Mouse (Mus musculus): ENCODE measurements around the gene Arhgap23. TPM values are rescaled to one million over a fixed set of nuclear protein-coding genes. Genes with fewer than 3 reads are reported as not detected.
A peak's percentile ranks its signal among the peaks of the same experiment; 100 is the strongest.

Arhgap23 gene
- polyA plus RNA-seq, 1 experiment from 2014 or later: 6.4 TPM

DNA sequence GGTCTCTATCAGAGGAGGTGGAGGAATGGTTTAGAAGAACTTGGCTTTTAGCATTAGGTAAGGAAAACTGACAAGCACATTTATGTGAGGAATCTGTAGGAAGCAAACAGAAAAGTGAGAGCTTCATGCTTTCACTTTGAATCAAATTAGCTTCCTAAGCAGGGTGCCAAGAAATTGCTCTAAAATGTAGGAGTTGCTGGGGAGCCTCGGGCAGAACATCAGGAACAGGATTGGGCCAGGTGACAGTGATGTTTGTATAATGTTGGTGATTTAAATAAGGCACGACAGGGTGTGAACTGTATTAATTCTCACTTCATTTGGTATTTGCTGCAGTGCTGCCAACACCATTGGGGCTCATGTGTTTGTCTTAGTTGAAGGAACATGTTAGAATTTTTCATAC lies 31.6 kb upstream of the Arhgap23 start:
- Histone ChIP-seq H3K36me3 (ENCODE audit: control insufficient read depth, insufficient read depth, low read length) (peaks cover 35% of the 10 kb centered on the region), H3K4me1 (ENCODE audit: control insufficient read depth, insufficient read depth, low read length) (no peaks in the 10 kb centered on the region), H3K27ac (ENCODE audit: low read length) (no peak overlapping the region), H3K4me2 (replicated peaks; ENCODE audit: low read depth, low read length) (no peak overlapping the region), H3K9ac (replicated peaks; ENCODE audit: low read depth, low read length) (no peak overlapping the region), H3K4me3 (ENCODE audit: low read depth, low read length) (no peak overlapping the region), H3K9me3 (ENCODE audit: control insufficient read depth, low read depth, low read length) (no peaks in the 10 kb centered on the region), H3K27me3 (ENCODE audit: control insufficient read depth, insufficient read depth, low read length) (no peaks in the 10 kb centered on the region)
- 57% methylated on average over 2 of the region's 2 CpGs for WGBS
- ATAC-seq (ENCODE audit: insufficient number of reproducible peaks, insufficient read depth, low FRiP score, low read depth): no peak

DNA sequence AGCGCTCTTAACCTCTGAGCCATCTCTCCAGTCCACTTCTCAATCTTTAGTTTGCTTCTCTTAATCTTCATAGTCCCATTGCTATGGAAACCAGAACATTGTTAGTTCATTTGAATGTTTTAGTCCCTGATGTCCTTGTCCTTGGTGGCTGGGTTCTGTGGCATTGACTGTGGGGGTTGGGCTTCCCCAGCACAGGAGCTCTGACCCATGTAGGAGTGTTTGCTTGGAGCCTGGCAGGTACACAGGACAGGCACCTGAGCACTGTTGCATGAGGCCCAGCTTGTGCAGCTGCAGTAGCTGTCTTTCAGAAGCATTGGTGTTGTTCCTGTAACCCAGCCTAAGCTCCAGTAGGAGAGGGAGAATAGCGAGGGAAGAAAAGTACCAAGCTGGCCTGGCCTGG lies 27.5 kb upstream of the Arhgap23 start:
- Histone ChIP-seq H3K27ac (ENCODE audit: low read length) (no peak overlapping the region), H3K9ac (replicated peaks; ENCODE audit: low read depth, low read length) (no peak overlapping the region), H3K4me3 (ENCODE audit: low read depth, low read length) (no peak overlapping the region), H3K4me1 (ENCODE audit: control insufficient read depth, insufficient read depth, low read length) (no peaks in the 10 kb centered on the region), H3K9me3 (ENCODE audit: control insufficient read depth, low read depth, low read length) (no peaks in the 10 kb centered on the region), H3K4me2 (replicated peaks; ENCODE audit: low read depth, low read length) (no peak overlapping the region), H3K36me3 (ENCODE audit: control insufficient read depth, insufficient read depth, low read length) (peaks cover 48% of the 10 kb centered on the region), H3K27me3 (ENCODE audit: control insufficient read depth, insufficient read depth, low read length) (no peaks in the 10 kb centered on the region)
- no peak for ATAC-seq (ENCODE audit: insufficient number of reproducible peaks, insufficient read depth, low FRiP score, low read depth)
- WGBS: 82% methylated on average over 2 of the region's 2 CpGs

DNA sequence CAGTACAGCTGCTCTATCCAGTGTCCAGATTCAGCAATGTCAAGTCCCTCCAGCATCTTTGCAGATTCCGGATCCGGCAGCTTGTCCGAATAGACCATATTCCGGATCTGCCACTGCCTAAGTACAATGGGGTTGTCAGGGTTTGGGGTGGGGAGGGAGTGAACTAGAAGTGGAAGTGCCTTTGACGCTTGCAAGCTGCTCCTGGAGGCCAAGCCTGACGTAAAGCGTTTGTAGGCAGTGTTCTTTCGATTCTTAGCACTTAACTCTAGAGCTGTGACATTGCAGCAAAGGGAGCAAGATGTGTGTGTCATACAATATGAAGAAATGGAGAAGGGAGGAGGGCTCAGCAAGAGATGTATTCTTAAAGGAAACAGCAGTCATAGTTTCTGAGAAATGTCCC lies 26.2 kb upstream of the Arhgap23 start:
- no peaks in the 10 kb centered on the region for H3K9me3 ChIP-seq (ENCODE audit: control insufficient read depth, low read depth, low read length)
- no peaks in the 10 kb centered on the region for H3K27me3 ChIP-seq (ENCODE audit: control insufficient read depth, insufficient read depth, low read length)
- WGBS: 86% methylated on average over 8 of the region's 8 CpGs
- no peak overlapping the region for H3K27ac ChIP-seq (ENCODE audit: low read length)
- H3K36me3 ChIP-seq (ENCODE audit: control insufficient read depth, insufficient read depth, low read length): peaks cover 42% of the 10 kb centered on the region
- H3K9ac ChIP-seq (replicated peaks; ENCODE audit: low read depth, low read length): no peak overlapping the region
- no peak overlapping the region for H3K4me2 ChIP-seq (replicated peaks; ENCODE audit: low read depth, low read length)
- no peak for ATAC-seq (ENCODE audit: insufficient number of reproducible peaks, insufficient read depth, low FRiP score, low read depth)
- H3K4me3 ChIP-seq (ENCODE audit: low read depth, low read length): no peak overlapping the region
- H3K4me1 ChIP-seq (ENCODE audit: control insufficient read depth, insufficient read depth, low read length): no peaks in the 10 kb centered on the region

GRCm38 (mm10) chr11:97393658-97394057 lies 21.7 kb upstream of the Arhgap23 start:
- WGBS: 66% methylated on average over 11 of the region's 11 CpGs
- no peak for ATAC-seq (ENCODE audit: insufficient number of reproducible peaks, insufficient read depth, low FRiP score, low read depth)
- no peaks in the 10 kb centered on the region for H3K27me3 ChIP-seq (ENCODE audit: control insufficient read depth, insufficient read depth, low read length)
- no peaks in the 10 kb centered on the region for H3K9me3 ChIP-seq (ENCODE audit: control insufficient read depth, low read depth, low read length)
- no peak overlapping the region for H3K4me2 ChIP-seq (replicated peaks; ENCODE audit: low read depth, low read length)
- H3K4me3 ChIP-seq (ENCODE audit: low read depth, low read length): no peak overlapping the region
- no peaks in the 10 kb centered on the region for H3K4me1 ChIP-seq (ENCODE audit: control insufficient read depth, insufficient read depth, low read length)
- H3K27ac ChIP-seq (ENCODE audit: low read length): no peak overlapping the region
- H3K9ac ChIP-seq (replicated peaks; ENCODE audit: low read depth, low read length): no peak overlapping the region
- H3K36me3 ChIP-seq (ENCODE audit: control insufficient read depth, insufficient read depth, low read length): peaks cover 36% of the 10 kb centered on the region

DNA sequence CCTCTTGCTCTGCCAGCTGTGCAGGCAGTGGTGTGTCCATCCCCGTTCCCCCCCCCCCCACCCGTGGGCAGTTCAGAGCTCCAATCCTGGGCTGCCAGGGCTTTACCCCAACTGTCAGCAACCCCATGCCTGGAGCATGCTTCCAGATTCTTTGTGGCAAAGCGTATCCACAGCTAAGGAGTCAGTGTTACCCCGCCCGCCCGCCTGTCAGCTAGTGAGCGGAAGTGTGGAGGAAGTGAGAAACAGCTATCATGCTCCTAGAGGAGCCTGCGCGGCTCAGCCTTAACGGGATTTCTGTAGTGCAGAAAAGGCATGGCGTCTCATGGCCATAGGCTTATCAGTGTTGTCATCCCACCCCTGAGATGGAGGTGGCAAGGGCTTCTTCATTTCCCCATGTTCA lies 21.2 kb upstream of the Arhgap23 start:
- Histone ChIP-seq H3K36me3 (ENCODE audit: control insufficient read depth, insufficient read depth, low read length) (peaks cover 36% of the 10 kb centered on the region), H3K4me1 (ENCODE audit: control insufficient read depth, insufficient read depth, low read length) (no peaks in the 10 kb centered on the region), H3K9me3 (ENCODE audit: control insufficient read depth, low read depth, low read length) (no peaks in the 10 kb centered on the region), H3K4me3 (ENCODE audit: low read depth, low read length) (no peak overlapping the region), H3K27ac (ENCODE audit: low read length) (no peak overlapping the region), H3K9ac (replicated peaks; ENCODE audit: low read depth, low read length) (no peak overlapping the region), H3K27me3 (ENCODE audit: control insufficient read depth, insufficient read depth, low read length) (no peaks in the 10 kb centered on the region), H3K4me2 (replicated peaks; ENCODE audit: low read depth, low read length) (no peak overlapping the region)
- 71% methylated on average over 11 of the region's 11 CpGs for WGBS
- no peak for ATAC-seq (ENCODE audit: insufficient number of reproducible peaks, insufficient read depth, low FRiP score, low read depth)

GRCm38 (mm10) chr11:97398506-97398905 lies 16.8 kb upstream of the Arhgap23 start:
- ATAC-seq (ENCODE audit: insufficient number of reproducible peaks, insufficient read depth, low FRiP score, low read depth): no peak
- Histone ChIP-seq H3K4me1 (ENCODE audit: control insufficient read depth, insufficient read depth, low read length) (peaks cover 7% of the 10 kb centered on the region), H3K36me3 (ENCODE audit: control insufficient read depth, insufficient read depth, low read length) (peaks cover 10% of the 10 kb centered on the region), H3K27me3 (ENCODE audit: control insufficient read depth, insufficient read depth, low read length) (no peaks in the 10 kb centered on the region), H3K4me3 (ENCODE audit: low read depth, low read length) (no peak overlapping the region), H3K4me2 (replicated peaks; ENCODE audit: low read depth, low read length) (no peak overlapping the region), H3K9me3 (ENCODE audit: control insufficient read depth, low read depth, low read length) (no peaks in the 10 kb centered on the region), H3K27ac (ENCODE audit: low read length) (no peak overlapping the region), H3K9ac (replicated peaks; ENCODE audit: low read depth, low read length) (no peak overlapping the region)
- 75% methylated on average over 2 of the region's 2 CpGs for WGBS

DNA sequence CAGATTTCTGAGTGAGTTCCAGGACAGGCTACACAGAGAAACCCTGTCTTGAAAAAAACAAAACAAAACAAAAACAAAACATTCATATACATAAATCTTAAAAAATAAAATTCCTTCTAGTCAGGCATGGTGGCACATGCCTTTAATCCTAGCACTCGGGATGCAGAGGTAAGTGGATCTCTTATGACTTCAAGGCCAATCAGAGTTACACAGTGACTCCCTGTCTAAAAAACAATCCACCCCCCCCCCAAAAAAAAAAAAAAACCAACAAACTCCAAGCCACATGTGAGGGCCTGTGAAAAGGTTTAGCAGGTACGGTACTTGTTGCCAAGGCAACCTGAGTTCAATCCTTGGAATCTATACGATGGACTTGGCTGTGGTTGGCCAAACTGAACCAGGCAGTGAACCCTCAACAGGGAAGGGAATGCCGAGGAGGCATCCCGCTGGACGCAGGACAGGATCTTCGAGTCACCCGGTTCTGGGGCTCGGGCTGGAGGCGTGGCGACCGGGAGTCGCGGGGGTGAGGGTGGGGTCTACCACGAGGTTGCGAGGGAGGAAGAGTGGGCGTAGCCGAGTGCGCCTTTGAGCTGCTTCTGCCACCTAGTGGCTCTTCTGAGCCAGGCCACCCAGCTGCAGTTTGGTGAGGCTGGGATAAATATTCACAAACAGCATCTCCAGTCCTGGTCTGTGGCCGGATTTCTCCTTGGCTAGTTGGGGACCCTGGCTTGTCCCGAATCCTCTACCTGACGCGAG lies 15.2 kb upstream of the Arhgap23 start:
- H3K4me2 ChIP-seq (replicated peaks; ENCODE audit: low read depth, low read length): peak overlapping the region; percentile 59
- H3K9me3 ChIP-seq (ENCODE audit: control insufficient read depth, low read depth, low read length): no peaks in the 10 kb centered on the region
- H3K27me3 ChIP-seq (ENCODE audit: control insufficient read depth, insufficient read depth, low read length): no peaks in the 10 kb centered on the region
- H3K36me3 ChIP-seq (ENCODE audit: control insufficient read depth, insufficient read depth, low read length): peaks cover 3% of the 10 kb centered on the region; the same call in 1 of the 2 replicates
- H3K4me1 ChIP-seq (ENCODE audit: control insufficient read depth, insufficient read depth, low read length): peaks cover 11% of the 10 kb centered on the region
- ATAC-seq (ENCODE audit: insufficient number of reproducible peaks, insufficient read depth, low FRiP score, low read depth): peak; percentile 47; the same call in 1 of the 2 replicates
- H3K27ac ChIP-seq (ENCODE audit: low read length): no peak overlapping the region
- peak overlapping the region; percentile 25 for H3K4me3 ChIP-seq (ENCODE audit: low read depth, low read length)
- H3K9ac ChIP-seq (replicated peaks; ENCODE audit: low read depth, low read length): no peak overlapping the region
- 5% methylated on average over 23 of the region's 23 CpGs for WGBS

- no peak overlapping the region for H3K9ac ChIP-seq (replicated peaks; ENCODE audit: low read depth, low read length)
Observed at GRCm38 (mm10) chr11:97401082-97401481, 14.3 kb upstream of the Arhgap23 start.

More at GRCm38 (mm10) chr11:97401082-97401481, 14.3 kb upstream of the Arhgap23 start:
- Histone ChIP-seq H3K4me2 (replicated peaks; ENCODE audit: low read depth, low read length) (0 out of 2 replicates have a peak overlapping the region, but pooled peaks have one; percentile 59), H3K9me3 (ENCODE audit: control insufficient read depth, low read depth, low read length) (no peaks in the 10 kb centered on the region), H3K4me3 (ENCODE audit: low read depth, low read length) (no peak overlapping the region), H3K4me1 (ENCODE audit: control insufficient read depth, insufficient read depth, low read length) (peaks cover 20% of the 10 kb centered on the region), H3K36me3 (ENCODE audit: control insufficient read depth, insufficient read depth, low read length) (no peaks in the 10 kb centered on the region), H3K27me3 (ENCODE audit: control insufficient read depth, insufficient read depth, low read length) (no peaks in the 10 kb centered on the region), H3K27ac (ENCODE audit: low read length) (no peak overlapping the region)
- no peak for ATAC-seq (ENCODE audit: insufficient number of reproducible peaks, insufficient read depth, low FRiP score, low read depth)
- 17% methylated on average over 6 of the region's 6 CpGs for WGBS

Measured in stomach, embryonic 14.5 days (tissue).